Mouse (Mus musculus) heart, postnatal 36 days (tissue): ENCODE data around the gene Patj. TPM values are rescaled to one million over a fixed set of nuclear protein-coding genes. Genes with fewer than 3 reads are reported as not detected.

Experiments
- DNase-seq, 2 experiments: peaks; one replicate each; pipeline ENCODE4 v3.0.0; 2021 to 2022
- intact Hi-C: fragments of 180-260 bp; cut with DNase I; formaldehyde crosslinking; loops from one replicate; pipeline ENCODE4 v1.15.1; 2025
- total RNA-seq, 2 experiments: library from RNA; stranded (reverse); gene quantifications; 2 replicates each; pipeline ENCODE4 v1.2.3; 2021

The Patj gene
- total RNA-seq, 2 experiments from 2014 or later = 17.6 to 18.0 TPM

GRCm38 (mm10) chr4:98564196-98564865 lies 168.7 kb downstream of the Patj start:
- intact Hi-C loops = no loop called here
- no peak for DNase-seq

GRCm38 (mm10) chr4:98566741-98567140 lies 171.2 kb downstream of the Patj start:
- intact Hi-C loops = no loop called here
- no peak for DNase-seq

DNA sequence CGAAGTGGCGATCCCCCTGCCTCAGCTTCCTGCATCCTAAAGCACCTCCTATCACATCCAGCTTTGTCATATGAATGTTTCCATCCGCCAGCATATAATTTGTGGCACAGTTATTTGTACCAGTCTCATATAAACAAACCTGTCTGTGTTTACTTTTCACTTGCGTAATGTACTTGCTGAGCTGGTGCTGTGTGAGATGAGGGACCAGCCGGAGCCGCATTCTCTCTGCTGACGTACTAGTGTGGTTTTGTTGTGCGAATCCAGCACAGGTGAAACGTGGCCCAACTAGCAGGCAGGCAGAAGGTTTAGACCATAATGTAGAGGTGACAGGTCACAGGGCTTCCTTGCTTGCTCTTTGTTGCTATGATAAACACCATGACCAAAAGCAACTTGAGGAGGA lies 171.9 kb downstream of the Patj start:
- intact Hi-C loops = no loop called here
- DNase-seq = no peak

DNA sequence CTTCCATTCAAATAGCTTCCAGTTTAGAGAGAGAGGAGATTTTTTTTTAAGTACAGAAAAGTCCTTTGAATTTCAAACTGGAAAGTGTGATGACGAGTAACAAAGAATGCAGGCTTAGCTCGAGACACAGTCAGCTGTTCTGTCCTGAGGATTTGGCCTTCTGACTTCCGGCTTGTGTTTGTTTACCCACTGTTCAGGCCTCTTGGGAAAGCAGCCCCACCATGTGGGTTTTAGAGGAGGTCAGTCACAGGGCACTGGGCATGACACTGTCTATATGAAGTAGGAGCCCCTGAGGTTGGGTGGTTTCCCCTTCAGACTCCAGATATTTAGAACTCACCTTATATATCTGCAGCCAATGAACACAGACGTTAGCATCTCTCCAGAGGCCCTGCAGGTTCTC lies 174.3 kb downstream of the Patj start:
- intact Hi-C loops = no loop called here
- no peak for DNase-seq

DNA sequence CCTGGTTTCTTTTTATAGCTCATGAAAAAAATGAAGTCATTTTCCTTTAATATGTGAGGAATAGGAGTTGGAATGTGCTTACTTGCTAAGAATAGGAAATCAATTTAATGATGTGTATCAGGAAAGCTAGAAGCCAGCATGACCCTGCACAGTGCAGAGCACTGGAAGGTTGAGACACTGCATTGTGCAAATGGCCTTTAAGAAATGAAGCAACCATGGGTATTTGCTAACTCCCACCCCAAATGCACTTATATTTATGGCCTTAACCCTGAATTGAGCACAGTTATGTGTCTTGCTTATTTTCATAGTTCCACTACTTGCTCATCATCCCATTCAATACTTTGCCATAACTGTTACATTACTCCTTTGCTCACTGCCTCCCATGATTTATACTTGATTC lies 181.7 kb downstream of the Patj start:
- intact Hi-C loops = no loop called here

GRCm38 (mm10) chr4:98577957-98578541 lies 182.5 kb downstream of the Patj start:
- DNase-seq = no peak
- intact Hi-C loops = no loop called here

More for the DNA sequence above, 181.7 kb downstream of the Patj start:
- DNase-seq = no peak

DNA sequence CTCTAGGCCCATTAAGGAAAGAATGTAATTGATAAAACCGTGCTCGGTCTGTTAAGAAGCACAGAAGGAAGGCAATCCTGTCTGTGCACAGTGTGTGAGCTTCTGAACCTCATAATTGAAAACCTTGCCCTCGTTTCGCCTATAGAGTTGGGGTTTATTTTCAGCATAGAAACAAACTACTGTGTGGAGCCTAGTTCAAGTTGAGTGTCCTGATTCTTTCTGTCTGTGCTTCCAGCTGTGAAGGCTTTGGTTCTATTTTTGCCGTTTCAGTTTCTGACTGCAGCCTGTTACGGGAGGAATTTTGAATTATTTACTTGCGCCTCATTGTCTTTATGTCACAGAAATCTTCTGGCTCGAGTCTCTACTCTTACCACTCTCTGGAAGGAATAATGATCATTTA lies 185.9 kb downstream of the Patj start:
- intact Hi-C loops = no loop called here
- no peak for DNase-seq

- intact Hi-C loops = no loop called here
- DNase-seq = no peak
These were observed 188.4 kb downstream of the Patj start for GRCm38 (mm10) chr4:98584023-98584422.

DNA sequence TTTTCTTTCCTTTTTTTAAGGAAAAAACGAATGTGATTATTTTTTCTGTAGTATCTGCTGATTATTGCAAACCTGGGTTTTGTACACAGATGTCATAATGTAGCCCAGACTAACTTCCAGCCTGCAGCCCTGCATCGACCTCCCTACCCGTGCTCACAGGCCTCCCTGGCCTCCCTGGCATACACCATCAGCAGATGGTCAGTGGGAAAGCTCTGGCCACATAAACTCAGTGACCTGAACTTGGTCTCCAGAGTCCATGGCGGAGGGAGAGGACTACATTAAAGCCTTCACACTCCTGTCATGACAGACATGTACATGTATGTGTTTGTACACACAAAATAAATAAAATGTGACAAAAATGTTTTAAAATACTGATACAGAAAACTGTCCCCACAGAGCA lies 190.7 kb downstream of the Patj start:
- DNase-seq = no peak
- intact Hi-C loops = no loop called here

DNA sequence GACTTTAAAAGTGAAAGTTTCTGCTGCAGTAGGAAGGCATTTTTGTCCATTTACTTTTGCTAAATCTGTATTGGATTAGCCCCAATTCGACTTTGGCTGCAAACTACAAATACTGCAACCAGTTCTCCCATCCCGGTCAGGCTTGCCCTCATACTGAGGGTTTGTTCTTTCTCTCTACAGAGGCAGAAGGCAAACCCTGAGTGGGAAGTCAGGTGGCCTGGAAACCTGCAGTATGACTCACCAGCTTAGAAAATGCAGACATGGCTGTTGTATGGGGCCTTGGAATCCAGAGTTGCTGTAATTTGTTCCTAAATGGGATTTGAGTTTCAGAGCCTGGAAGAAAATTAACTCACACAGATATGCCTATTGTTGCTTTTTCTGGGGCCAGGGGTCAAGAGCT lies 192.1 kb downstream of the Patj start:
- intact Hi-C loops = no loop called here
- no peak for DNase-seq

GRCm38 (mm10) chr4:98593961-98594360 lies 198.4 kb downstream of the Patj start:
- intact Hi-C loops = no loop called here
- DNase-seq = no peak

- intact Hi-C loops = no loop called here
- DNase-seq = no peak
These were observed 203.0 kb downstream of the Patj start for GRCm38 (mm10) chr4:98598546-98598971.

DNA sequence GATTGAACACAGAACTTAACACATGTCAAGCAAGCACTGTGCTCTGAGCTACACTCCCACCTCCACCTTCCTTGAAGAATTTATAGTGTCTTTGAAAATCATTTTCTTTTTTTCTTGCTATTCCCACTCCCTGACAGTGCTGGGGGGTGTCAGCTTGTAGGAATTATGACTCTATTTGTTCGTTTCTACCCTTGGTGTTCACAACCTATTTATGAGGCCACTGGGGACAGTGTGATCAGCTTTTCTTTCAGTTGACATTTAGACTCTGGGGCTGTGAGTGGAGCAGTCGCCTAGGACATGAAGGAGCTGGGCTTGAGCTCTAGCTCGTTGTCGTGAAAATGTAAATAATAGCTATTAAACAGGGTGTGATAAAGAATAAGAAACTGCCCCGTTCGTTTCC lies 203.8 kb downstream of the Patj start:
- DNase-seq = no peak
- intact Hi-C loops = no loop called here

GRCm38 (mm10) chr4:98603131-98603530 lies 207.5 kb downstream of the Patj start:
- intact Hi-C loops = no loop called here
- DNase-seq = no peak

GRCm38 (mm10) chr4:98610501-98610900 lies 214.9 kb downstream of the Patj start:
- no peak for DNase-seq
- intact Hi-C loops = no loop called here

- no peak for DNase-seq
- intact Hi-C loops = no loop called here
These were observed 218.8 kb downstream of the Patj start for GRCm38 (mm10) chr4:98614395-98614794.

GRCm38 (mm10) chr4:98619199-98619598 lies 223.6 kb downstream of the Patj start:
- intact Hi-C loops = no loop called here
- no peak for DNase-seq

DNA sequence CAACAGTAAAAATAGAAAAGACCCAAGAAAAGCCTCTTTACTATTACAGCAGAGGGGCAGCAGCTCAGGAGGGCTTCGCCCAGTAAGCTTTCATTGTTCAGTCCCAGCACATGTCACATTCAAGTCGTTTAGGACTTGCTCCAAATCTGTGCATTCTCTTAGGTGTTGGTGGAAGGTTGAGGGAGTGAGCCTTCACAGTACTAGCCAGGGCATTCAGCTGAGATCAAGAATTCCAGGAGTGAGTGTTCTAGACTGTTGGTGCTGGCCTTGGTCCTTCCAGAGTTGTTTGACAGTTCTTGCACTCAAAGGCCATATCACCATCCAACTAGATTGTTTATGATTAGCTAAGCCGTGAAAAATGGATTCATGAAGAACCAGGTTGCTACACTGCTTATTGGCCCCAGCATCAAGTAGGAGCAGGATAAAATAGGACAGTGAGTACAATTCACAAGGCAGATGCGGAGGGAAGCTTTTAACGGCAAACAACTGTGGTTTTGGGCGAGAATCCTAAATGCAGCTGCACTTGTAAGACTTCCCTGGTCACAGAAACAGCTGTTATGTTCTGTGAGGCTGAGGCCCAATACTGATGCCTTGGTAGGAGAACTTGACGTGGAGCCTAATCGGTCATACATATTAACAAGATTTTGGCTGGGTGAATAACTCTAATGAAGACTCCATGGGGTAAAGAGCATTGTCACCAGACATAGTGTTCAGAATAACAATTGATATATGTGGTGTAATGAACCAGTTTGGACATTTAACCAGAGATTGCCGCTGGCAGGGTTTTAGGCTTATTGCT lies 225.6 kb downstream of the Patj start:
- intact Hi-C loops = loop anchor here (5.0 kb wide), 1 partner anchor 74 kb away; no protein-coding TSS in a partner anchor

DNA sequence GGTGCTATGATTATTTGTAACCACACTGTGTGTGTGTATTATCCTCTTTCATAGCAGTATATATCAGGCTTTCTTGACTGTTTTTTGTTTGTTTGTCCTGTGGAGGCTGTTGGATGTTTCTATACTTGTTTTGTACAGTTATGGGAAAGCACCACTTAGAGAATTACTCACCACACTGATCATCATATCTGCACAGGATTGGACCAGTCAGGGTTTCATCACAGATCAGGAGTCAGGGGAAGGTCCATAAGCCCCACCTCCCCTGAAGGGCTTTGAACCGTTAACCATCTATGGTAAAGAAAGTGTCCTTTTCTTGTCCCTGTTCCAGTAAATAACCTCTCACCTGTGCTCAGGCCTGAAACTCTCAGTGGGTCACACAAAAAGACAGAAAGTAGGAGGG lies 226.6 kb downstream of the Patj start:
- no peak for DNase-seq
- intact Hi-C loops = loop anchor here (5.0 kb wide), 1 partner anchor 75 kb away; no protein-coding TSS in a partner anchor

More for the DNA sequence above, 225.6 kb downstream of the Patj start:
- no peak for DNase-seq

- no peak for DNase-seq
- intact Hi-C loops = loop anchor here (5.0 kb wide), 1 partner anchor 76 kb away; no protein-coding TSS in a partner anchor
These were observed 227.6 kb downstream of the Patj start for GRCm38 (mm10) chr4:98622996-98623673.

DNA sequence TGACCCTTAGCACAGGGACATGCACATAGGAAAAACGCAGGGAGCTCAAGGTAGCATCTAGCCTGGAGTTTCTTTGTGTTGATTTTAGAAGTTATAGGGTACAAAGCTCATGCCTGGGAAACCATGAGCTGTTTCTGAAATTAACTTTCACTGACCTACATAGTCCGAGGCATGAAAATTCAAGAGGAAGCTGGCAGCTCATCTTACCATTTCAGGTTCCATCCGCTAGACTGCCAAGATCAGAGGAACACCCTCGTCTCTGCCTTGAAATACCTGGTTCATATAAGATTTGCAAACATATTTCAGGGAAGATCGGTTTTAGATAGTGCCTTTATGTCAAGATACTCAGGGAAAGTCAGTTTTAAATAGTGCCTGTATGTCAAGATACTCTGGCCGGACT lies 232.7 kb downstream of the Patj start:
- no peak for DNase-seq
- intact Hi-C loops = no loop called here
